Mouse (Mus musculus): Measurements from ENCODE around the gene Pqbp1.
A peak's percentile ranks its signal among the peaks of the same experiment; 100 is the strongest.
"Not testable (repeated sequence)": the region's sequence is repeated elsewhere in the genome, so short reads cannot be mapped to it uniquely, and the experiment has no call there.

Pqbp1 gene

DNA sequence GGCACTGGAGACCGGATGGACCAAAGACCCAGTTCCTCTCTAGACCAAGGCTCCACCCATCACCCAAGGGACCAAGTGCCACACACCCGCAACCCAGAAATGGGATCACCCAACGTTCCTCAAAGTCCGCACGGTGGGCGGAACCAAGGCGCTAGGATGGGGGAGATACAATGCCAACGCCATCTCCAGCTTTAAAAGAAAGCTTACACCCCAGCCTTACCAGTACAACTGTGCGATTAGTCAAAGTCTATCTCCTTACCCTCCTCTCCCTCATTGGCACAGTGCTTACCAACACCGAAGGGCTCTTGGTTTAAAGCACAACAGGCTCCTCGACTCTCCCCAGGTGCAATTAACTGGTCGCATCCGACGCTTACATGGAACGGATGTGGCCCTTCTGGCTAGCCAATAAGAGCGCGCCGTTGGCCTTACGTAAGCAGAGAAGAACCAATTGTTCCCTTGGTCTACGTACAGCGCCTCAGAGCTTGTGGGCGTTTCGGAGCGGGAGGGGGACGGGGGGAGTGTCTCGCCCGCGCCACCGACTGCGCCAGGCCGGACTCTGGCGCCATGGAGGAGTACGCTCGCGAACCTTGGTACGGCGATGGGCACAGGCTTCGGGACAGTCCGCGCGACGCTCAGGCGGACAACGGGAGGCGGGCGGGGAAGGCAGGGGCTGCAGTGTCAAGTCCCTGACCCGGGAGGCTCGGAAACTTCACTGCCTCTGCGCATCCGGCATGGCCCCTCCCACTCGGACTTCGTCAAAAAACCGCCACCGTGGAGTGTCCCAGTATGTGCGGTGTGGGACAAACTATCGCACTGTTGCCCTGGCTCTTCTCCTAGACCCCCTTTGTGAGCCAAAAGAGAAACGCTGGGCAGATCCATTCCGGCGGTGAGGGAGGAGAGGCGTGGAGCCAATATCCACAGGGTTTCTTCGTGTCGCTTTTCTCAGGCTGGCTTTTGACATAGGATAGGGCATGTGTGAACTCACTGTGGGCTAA, at the start of gene Pqbp1, which contains the start of gene Timm17b:
TSS of gene Pqbp1 (minus strand) at position 390 of the 995 bp plus-strand sequence.
TSS of gene Timm17b (plus strand) at position 478 of the 995 bp plus-strand sequence.
- DNase-seq (ENCODE audit: low read depth in 1 of 2, low spot score in 2 of 2): peak; percentile 66 to 74

DNA sequence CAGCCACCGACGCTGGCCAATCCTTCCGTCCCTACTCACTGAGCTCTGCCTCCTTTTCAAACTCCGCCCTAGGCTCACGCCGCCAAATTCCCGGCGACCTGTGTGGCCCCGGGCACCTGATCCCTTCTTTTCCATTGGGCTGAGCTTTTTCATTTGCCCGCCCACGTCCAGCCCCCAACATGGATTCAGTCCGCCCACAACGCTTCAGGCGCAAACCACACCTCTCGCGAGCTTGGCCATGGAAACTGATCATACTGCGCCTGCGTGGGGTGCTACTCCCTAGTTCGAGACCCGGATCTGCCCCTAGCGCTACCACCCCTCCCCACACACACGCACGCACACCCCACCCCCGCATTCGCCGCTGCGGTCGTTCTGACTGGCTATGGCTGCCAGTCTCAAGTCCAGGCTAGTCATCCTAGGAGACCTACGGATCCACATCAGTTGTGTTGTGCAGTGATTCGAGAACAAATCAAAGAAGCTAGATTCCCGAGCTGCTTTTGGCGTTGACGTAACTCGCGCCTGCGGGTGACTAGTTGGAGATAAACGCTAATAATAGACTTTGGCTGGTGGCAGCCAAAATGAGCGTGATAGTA, 48.9 kb upstream of the Pqbp1 start:
- peak; percentile 80 to 85 for DNase-seq (ENCODE audit: low read depth in 1 of 2, low spot score in 2 of 2)

DNA sequence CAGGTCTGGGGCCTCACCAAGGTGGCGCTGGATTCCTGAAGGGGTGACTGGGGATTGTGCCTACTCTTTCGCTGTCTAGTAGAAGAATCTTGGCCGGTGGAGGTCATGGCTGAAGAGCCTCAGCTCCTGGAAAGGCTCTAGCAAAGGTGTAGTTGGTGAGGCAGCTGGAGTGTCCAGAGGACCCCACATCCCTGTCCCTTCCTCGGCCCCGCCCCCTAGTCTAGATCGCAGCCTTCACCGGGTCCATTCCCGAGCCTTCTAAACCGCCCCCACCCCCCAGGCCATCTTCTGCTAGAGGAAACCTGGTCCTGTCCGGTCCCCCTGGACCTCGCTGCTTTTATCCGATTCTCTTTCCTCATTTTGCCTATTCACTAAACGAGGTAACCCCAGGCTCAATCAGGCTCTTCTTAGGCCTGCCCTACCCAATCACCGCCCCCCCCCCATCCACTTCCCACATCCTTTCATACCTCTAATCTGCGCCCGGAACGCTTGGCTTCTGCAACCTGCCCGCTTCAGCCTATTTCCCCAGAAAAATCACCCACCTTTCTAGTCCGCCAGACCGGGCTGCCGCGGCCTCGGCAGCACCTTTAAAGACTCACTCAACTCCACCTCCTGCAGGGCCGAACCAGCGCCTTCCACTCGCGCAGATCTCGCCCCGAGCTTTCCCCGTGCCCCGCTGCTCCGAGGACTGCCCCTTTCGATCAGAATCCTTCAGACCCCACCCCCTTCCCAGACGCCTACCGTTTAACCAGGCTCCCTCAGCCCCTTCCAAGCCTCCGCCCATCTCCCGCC, 48.2 kb upstream of the Pqbp1 start, which contains the start of gene Hdac6:
TSS of gene Hdac6 (minus strand) at position 782 of the 792 bp plus-strand sequence.
- no peak for DNase-seq (ENCODE audit: low read depth in 1 of 2, low spot score in 2 of 2)

DNA sequence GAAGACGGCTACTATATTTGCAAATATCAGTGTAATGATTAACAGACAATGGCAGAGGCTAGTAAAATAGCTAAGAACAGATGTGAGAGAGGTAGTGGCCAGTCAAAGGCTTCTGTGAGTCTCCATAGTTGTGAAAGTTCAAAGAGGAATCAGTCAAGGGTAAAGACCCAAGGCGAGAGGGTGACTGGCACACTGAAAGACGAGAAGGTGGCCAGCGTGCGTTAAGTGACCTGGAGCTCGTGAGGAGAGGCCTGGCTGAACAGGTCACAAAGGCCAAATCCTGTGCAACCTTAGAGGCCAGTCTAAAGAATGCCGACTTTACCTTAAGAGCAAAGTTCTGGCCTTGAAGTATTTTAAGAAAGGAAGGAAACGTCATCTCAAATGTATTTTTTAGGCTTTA, 46.5 kb upstream of the Pqbp1 start:
- no peak for DNase-seq (ENCODE audit: low read depth in 1 of 2, low spot score in 2 of 2)

DNA sequence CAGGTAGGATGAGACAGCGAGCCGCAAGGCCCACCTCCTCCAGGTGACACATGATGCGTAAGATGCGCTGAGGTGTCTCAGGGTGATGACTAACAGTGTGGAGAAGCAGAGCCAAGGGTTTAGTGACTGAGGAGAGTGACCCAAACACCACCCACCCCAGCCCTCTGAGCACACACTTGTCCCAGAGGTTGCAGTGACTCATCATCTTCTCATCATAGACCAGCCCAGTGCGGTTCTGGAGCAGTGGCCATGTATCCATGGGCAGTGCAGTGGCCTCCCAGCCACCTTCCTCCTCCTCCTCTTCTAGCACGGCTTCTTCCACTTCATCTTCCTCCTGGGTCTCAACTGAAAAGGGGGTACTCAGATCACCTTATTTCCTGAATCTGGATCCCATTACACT, 38.6 kb upstream of the Pqbp1 start:
- DNase-seq (ENCODE audit: low read depth in 1 of 2, low spot score in 2 of 2): no peak

DNA sequence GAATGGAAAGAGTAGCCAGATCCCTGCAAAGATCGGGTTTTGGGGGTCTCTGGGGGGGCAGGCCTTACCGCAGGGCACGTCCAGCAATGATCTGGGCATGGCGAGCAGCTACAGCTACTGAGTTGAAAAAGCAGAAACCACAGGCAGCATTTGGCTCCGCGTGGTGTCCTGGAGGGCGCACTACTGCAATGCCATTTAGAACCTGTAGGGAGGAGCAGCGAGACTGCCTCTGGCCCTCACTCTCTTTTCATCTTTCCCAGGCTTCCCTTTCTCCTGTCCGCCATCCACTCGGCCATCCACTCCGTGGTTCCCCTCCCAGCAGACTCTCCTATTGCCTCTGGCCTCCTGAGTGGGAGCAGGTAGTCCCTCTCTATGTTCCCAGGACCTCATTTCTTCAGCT, 37.8 kb upstream of the Pqbp1 start:
- no peak for DNase-seq (ENCODE audit: low read depth in 1 of 2, low spot score in 2 of 2)

DNA sequence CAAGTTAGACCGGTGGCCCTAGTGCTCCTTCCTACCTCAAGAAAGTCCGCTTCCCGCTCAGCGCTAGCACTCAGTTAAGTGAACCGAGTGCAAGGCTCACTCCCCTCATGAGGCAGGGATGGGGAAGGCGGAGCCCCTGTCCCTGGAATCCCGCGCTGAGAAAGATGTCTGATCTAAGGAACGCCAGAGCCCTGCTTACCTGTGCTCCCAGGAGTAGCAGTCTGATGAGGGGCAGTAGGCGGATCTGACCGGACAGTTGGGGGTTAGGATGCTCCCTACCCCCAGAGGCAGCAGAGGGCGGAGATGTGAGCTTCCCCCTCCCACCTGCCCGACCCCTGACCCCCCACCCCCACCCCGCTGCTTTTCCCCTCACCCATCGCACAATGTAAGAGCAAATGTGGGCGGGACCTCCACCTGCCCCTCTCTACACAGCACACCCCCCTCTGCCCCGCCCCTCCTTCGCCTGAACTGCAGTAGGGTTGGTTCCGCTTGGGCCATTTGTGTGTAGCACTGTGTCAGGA, 29.3 kb upstream of the Pqbp1 start, which contains the start of gene Eras:
TSS of gene Eras (minus strand) at position 338 of the 521 bp plus-strand sequence.
- DNase-seq (ENCODE audit: low read depth in 1 of 2, low spot score in 2 of 2): no peak

DNA sequence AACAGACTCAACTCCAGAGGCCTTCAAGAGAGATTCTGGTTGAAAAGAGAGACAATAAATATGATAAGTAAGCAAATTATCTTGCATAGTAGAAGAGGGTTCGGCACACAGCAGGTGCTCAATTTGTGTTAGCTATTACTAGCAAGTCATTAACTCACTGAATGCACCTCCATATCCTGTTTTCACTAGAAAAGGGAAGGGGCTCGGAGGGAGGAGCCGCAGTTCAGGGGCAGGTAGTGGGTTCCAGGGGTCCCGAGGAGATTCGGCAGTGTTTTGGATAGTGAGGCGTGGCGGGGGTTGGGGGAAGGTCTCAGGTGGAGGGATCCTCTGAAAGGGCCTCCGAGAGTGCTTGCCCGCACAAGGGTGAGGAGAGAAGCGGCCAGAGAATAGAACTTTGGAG, 28.0 kb upstream of the Pqbp1 start:
- DNase-seq (ENCODE audit: low read depth in 1 of 2, low spot score in 2 of 2): no peak

DNA sequence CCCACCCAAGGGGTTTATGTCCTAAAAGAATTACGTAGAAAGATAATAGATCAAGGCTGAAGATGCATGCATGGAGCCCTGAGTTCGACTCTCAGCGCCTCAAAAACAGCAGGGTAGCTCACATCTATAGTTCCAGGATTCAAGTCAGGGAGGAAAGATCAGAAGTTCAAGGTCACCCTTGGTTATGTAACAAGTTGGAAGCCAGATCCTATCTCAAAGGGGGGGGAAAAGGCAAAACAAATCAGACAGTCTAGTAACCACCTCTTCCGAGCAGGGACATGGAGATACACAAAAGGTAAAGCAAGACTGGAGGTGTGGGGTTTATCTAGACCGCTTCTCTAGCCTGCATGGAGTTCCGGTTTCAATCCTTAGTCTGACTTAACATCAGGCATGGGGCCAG, 27.2 kb upstream of the Pqbp1 start:
- no peak for DNase-seq (ENCODE audit: low read depth in 1 of 2, low spot score in 2 of 2)

DNA sequence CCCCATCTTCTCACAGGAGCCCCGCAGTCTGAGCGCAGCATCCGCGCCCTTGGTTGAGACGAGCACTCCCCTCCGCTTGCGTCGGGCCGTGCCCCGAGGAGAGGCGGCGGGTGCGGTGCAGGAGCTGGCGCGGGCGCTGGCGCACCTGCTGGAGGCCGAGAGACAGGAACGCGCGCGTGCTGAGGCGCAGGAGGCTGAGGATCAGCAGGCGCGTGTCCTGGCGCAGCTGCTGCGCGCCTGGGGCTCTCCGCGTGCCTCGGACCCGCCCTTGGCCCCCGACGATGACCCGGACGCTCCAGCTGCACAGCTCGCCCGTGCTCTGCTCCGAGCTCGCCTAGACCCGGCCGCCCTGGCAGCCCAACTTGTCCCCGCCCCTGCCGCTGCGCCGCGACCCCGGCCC, 23.0 kb upstream of the Pqbp1 start:
- no peak for DNase-seq (ENCODE audit: low read depth in 1 of 2, low spot score in 2 of 2)

DNA sequence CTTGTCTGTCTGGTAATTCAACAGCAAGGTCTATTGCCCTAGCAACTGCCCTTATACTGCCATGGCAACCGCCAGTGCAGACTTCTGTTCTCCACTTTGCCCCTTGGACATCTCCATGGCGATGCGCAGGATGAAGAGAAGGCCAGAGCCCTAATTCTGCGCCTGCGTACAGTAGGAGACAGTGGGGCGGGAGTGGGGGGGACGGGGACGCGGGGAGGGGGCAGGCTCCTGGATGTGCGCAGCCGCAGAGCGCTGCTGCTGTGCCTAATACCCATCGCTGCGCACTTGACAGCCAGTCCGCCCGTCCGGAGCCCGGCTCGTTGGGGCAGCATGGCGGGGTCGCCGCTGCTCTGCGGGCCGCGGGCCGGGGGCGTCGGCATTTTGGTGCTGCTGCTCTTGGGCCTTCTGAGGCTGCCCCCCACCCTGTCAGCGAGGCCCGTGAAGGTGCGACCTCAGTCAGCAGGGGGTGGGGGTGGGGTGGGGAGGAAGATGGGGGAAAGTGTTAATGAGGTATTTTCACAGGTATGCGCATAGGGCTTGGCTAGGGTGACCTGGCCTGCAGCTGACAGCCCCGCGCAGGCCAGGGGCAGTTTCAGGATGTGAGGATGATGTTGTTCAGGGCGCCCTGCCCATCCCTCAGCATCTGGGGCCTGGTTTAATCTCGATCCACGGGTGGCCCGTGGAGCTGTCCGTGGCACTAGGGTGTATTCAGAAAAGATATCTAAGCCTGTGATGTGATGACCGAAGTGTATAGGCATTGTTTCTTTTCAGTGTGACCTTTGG, 20.7 kb upstream of the Pqbp1 start, which contains the start of gene Pcsk1n:
TSS of gene Pcsk1n (plus strand) at position 222 of the 783 bp plus-strand sequence.
- DNase-seq (ENCODE audit: low read depth in 1 of 2, low spot score in 2 of 2): no peak

DNA sequence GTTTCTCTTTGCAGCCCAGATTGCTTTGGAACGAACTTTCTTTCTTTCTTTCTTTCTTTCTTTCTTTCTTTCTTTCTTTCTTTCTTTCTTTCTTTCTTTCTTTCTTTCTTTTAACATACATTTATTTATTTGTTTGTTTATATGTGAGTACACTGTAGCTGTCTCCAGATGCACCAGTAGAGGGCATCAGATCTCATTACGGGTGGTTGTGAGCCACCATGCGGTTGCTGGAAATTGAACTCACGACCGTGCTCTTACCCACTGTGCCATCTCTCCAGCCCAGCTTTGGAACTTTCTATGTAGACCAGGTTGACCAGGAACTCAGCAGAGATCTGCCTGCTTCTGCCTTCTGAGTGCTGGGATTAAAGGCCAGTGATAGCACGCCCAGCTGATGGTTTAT, 18.9 kb upstream of the Pqbp1 start:
- not testable (repeated sequence) for DNase-seq (ENCODE audit: low read depth in 1 of 2, low spot score in 2 of 2)

DNA sequence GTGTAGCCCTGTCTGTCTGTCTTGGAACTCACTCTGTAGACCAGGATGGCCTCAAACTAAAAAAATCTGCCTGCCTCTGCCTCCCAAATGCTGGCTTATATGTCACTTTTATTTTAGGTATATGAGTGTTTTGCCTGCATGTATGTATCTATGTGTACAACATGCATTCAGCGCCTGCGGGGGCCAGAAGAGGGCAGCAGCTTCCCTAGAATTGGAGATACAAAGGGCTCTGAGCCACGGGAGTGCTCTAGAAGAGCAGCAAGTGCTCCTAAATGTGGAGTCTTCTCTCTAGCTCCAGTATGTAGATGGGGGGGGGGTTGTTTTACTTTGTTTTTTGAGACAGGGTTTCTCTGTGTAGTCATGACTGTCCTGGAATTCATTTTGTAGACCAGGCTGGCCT, 16.6 kb upstream of the Pqbp1 start:
- DNase-seq (ENCODE audit: low read depth in 1 of 2, low spot score in 2 of 2): peak in 1 of 2 experiments; percentile 26

DNA sequence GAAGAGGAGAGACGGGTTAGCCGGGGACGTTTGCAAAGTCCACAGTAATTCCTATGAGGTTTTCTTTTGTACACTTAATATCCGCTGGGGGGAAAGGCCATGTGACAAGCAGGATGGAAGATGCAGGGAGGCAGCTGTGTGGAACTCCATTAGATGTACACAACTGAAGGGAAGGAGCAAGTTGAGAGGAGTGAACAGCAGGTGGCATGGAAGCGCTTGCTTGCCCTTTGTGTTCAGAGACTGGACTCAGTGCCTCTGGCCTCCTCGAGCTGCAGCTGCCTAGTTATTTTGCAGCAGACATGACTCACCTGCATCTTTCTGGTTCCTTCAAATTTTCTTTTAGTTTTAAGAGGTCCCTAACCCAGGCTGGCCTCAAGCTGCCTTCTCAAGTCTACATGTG, 11.4 kb upstream of the Pqbp1 start:
- no peak for DNase-seq (ENCODE audit: low read depth in 1 of 2, low spot score in 2 of 2)

DNA sequence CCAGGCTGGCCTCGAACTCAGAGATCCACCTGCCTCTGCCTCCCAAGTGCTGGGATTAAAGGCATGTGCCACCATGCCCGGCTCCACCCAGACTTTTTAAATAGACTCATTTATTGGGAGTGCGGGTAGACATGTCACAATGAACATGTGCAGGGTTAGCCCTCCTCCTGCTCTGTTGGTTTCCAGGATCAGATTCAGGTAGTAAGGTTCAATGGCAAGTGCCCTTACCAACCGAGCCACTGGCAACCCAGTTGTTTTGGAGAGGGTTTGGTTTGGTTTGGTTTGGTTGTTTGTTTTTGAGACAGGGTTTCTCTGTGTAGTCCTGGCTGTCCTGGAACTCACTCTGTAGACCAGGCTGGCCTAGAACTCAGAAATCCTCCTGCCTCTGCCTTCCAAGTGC, 10.2 kb upstream of the Pqbp1 start, which contains the start of gene Gm10490:
TSS of gene Gm10490 (plus strand) at position 301 of the 400 bp plus-strand sequence.
- DNase-seq (ENCODE audit: low read depth in 1 of 2, low spot score in 2 of 2): not testable (repeated sequence)

DNA sequence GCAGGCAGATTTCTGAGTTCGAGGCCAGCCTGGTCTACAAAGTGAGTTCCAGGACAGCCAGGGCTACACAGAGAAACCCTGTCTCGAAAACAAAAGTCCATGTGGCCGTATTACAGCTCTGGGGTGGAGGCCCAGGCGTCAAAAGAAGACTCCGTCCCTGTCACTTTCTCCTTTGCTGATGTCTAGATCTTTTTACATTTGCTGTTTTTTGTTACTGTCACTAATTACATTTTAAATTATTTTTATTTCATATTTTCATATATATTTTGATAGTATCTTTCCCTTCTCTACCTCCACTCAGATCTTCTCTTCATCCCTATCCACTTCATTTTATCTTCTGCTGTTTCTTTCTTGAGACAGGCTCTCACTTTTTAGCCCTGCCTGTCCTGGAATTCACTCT, 8.7 kb upstream of the Pqbp1 start, which contains the start of gene Gm10491:
TSS of gene Gm10491 (minus strand) at position 101 of the 400 bp plus-strand sequence.
- no peak for DNase-seq (ENCODE audit: low read depth in 1 of 2, low spot score in 2 of 2)

DNA sequence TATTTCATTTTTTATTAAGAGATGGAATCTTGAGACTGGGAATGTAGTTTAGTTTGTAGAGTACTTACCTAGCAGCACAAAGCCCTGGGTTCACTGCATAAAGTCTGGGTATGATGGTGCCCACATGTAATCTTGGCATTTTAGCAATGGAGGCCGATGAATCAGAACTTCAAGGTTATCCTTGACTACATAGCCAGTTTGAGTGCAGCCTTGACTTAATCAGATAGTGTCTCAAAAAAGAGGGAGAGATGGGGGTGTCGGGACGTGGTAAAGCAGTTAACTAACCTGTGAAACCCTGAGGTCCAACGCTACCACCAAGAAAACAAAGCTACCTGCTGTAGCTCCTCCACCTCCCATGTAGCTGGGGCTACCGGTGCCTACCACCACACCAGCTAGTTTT, 5.4 kb upstream of the Pqbp1 start:
- DNase-seq (ENCODE audit: low read depth in 1 of 2, low spot score in 2 of 2): no peak

DNA sequence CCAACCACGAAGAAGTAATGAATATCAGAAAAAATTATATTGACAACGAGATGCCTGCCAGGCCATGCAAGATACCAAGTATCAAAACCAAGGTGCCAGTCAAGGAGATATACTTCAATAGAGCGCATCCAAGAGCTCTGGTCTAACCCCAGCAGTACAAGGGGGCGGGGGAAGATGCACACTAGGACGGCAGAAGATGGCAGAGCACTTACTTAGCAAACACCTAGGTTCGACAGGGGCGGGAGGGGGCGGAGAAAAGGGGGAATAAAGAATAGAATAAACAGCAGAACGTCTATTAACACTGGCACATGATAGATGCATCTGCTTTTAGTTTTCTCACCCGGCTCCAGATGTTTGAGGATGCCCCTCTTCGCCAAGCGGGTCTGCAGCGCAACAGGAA, 858 bp downstream of the Pqbp1 start:
- DNase-seq (ENCODE audit: low read depth in 1 of 2, low spot score in 2 of 2): no peak

DNA sequence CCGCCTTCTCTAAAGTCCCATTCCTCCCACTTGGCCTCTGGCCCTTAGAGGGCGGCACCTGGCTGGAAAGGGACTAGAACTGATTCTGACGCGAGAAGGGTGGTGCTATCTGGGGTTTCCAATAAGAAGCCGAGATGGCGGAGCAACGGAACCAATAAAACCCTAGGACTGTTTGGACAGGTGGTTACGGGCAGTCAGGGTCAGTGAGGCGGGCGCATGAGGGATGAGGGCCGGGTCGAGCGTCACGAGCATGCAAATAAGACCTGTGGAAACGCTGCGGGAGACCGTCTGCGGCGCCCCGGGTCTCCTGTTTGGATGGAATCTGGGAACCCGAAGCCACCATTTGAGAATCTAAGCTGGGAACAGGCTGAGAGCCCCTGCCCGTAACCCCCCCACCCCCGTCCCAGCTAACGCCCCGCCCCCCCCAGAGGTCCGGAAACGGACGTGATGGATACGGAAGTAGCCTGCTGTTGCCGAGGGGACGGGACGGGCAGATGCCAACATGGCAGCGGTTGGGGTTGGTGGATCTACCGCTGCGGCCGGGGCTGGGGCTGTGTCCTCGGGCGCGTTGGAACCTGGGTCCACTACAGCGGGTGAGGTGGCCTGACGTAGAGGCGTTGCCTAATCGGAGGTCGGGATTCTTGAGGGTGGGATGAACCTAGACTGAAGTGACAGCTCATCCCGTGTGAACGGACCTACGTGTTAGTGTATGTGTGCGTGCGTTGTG, 15.1 kb downstream of the Pqbp1 start, which contains the start of gene Slc35a2:
TSS of gene Slc35a2 (plus strand) at position 188 of the 727 bp plus-strand sequence.
- peak; percentile 52 to 60 for DNase-seq (ENCODE audit: low read depth in 1 of 2, low spot score in 2 of 2)
